ENCODE assay signal across 21 mouse cellular contexts in genomic region chr6:48581257-48581656, GRCm38 (mm10). TPM values are rescaled to one million over a fixed set of nuclear protein-coding genes. Genes with fewer than 3 reads are reported as not detected.
"Had no signal": no experiment of that assay in that cellular context is flagged by ENCODE, and none has a peak within 500 bp of the region (broad histone marks: within the 10 kb centered on the region; RNA-seq: fewer than 3 reads in every experiment).

No protein-coding gene starts in this region.

- H3K9ac ChIP-seq: kidney, embryonic 15.5 days; limb, embryonic 13.5 days; liver, embryonic 14.5 days; midbrain, embryonic 13.5 days; neural tube, embryonic 12.5 days had no signal

- DNase-seq: left cerebral cortex, postnatal 4 days; right cerebral cortex, postnatal 4 days; spleen, adult 18-20 months had no signal

- H3K27ac ChIP-seq: kidney, embryonic 15.5 days; limb, embryonic 13.5 days; liver, embryonic 14.5 days; midbrain, embryonic 13.5 days; neural tube, embryonic 12.5 days had no signal

- H3K27me3 ChIP-seq: kidney, embryonic 15.5 days; limb, embryonic 13.5 days; midbrain, embryonic 13.5 days; neural tube, embryonic 12.5 days had no signal

- H3K4me1 ChIP-seq: limb, embryonic 13.5 days; midbrain, embryonic 13.5 days; neural tube, embryonic 12.5 days had no signal

- H3K4me2 ChIP-seq: kidney, embryonic 15.5 days; limb, embryonic 13.5 days; midbrain, embryonic 13.5 days; neural tube, embryonic 12.5 days had no signal

- H3K9me3 ChIP-seq: kidney, embryonic 15.5 days; limb, embryonic 13.5 days; midbrain, embryonic 13.5 days; neural tube, embryonic 12.5 days had no signal

- H3K4me3 ChIP-seq: kidney, embryonic 15.5 days; limb, embryonic 13.5 days; midbrain, embryonic 13.5 days; myocyte; neural tube, embryonic 12.5 days had no signal

- H3K36me3 ChIP-seq: kidney, embryonic 15.5 days; limb, embryonic 13.5 days; midbrain, embryonic 13.5 days; neural tube, embryonic 12.5 days had no signal

RNA-seq across cellular contexts. Expression of gene Gm45021, which starts 8.2 kb away (rescaled TPM):
- total RNA-seq: layer of hippocampus, adult 8-10 months; layer of hippocampus, postnatal 14 days; left cerebral cortex, adult 18-20 months; left cerebral cortex, postnatal 10 days; left cerebral cortex, postnatal 4 days; liver, adult 2 months; megakaryocyte-erythroid progenitor cell, adult 5-6 weeks had no signal
- polyA plus RNA-seq: kidney, embryonic 15.5 days; large intestine, adult 2 months; limb, embryonic 13.5 days; liver, adult 2 months; liver, embryonic 14.5 days; lung, embryonic 16.5 days; midbrain, embryonic 13.5 days; myocyte; neural tube, embryonic 12.5 days; stomach, embryonic 14.5 days; testis, adult 2 months; thymus, adult 2 months had no signal

RNA-seq across cellular contexts. Expression of gene Gm44965, which starts 12.5 kb away (rescaled TPM):
- total RNA-seq: layer of hippocampus, postnatal 14 days; left cerebral cortex, adult 18-20 months; left cerebral cortex, postnatal 10 days; left cerebral cortex, postnatal 4 days; liver, adult 2 months; megakaryocyte-erythroid progenitor cell, adult 5-6 weeks had no signal
- polyA plus RNA-seq: kidney, embryonic 15.5 days; large intestine, adult 2 months; limb, embryonic 13.5 days; liver, adult 2 months; liver, embryonic 14.5 days; lung, embryonic 16.5 days; neural tube, embryonic 12.5 days; stomach, embryonic 14.5 days; testis, adult 2 months; thymus, adult 2 months; urinary bladder, adult 2 months had no signal
